Mouse (Mus musculus) frontal cortex, adult (tissue): ENCODE measurements at regions not wholly inside any gene's neighbourhood (a gene's known extent, or its start where the extent isn't known, plus 50 kb on each side); places are given as distances from the start of the nearest gene placed in this dataset.
A peak's percentile ranks its signal among the peaks of the same experiment; 100 is the strongest.

ENCODE experiments used
- ATAC-seq: cut with Nextera tagmentation; 2 replicates; pipeline ENCODE4 v1.9.2; 2017; ENCODE audit warnings: mild to moderate bottlenecking, moderate library complexity, mixed read lengths; ENCODE audit not compliant: low TSS enrichment

- peak; percentile 88 for ATAC-seq
Measured at GRCm38 (mm10) chr16:93281715-93282114, 322.1 kb downstream of the Setd4 start.

DNA sequence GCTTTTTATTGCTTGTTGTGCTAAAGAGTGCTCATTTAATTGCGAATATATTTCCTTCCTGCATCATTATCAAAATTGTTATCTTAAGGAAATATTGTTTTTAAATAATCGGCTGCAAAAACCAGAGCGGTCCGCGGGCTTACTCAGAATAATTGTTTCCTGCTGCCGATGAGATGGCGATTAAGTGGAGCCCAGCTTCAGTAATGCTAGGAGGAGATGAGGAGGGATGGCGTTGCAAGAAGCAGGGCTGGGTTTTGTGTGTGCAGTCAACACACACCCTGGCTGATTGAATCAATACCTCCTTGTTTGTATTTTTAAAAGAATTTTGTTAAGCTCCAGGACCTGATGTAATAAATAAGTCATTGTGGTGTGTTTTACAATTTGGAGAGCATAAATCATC lies 331.2 kb downstream of the Setd4 start:
- no peak for ATAC-seq

- ATAC-seq, result no peak
Measured at GRCm38 (mm10) chr16:93272146-93272545, 331.7 kb downstream of the Setd4 start.

GRCm38 (mm10) chr16:93264061-93264585 lies 339.7 kb downstream of the Setd4 start:
- ATAC-seq, result no peak

- ATAC-seq, result no peak
Measured at GRCm38 (mm10) chr16:93263141-93263815, 340.6 kb downstream of the Setd4 start.

GRCm38 (mm10) chr16:93246825-93247224 lies 357.0 kb downstream of the Setd4 start:
- peak; percentile 13; the same call in 1 of the 2 replicates for ATAC-seq

DNA sequence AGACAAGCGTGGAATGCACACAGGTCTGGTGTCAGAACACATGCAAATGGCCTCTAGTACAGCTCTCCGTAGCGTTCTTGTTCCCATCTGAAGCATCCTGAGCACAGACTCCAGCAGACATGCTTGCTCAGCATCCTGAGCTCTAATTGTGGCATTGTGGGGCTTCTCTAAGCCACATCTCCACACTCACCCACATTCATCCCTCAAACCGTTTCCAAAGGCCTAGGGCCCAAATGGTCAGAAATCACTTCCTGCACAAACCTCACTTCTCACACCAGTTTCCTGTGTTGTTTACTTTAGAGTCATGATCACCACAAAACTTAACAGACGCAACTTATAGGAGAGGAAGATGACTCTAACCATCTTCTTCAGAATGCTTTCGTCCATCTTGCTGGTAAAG lies 358.1 kb downstream of the Setd4 start:
- ATAC-seq, result no peak

GRCm38 (mm10) chr16:93238898-93239297 lies 365.0 kb downstream of the Setd4 start:
- ATAC-seq, result no peak

DNA sequence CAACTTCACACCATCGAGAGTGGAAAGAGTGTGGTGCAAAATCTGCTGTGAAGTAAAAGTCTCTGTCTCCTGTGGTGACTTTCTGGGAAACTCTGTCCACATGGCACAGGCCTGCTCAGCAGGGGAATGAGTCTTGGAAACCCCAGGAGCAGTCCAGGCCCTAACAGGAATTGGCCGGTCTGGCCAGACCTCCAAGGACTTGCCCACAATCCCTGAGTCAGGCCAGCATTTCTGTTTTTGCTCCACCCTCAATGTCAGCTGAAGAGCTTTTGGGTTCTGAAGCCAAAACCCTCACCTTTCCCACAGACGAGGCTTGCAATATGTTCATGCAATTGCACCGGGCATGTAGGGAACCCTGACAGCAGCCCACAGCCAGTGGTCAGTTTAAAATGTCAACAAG lies 365.5 kb downstream of the Setd4 start:
- ATAC-seq, result no peak

GRCm38 (mm10) chr16:93225644-93226043 lies 378.2 kb downstream of the Setd4 start:
- no peak for ATAC-seq

DNA sequence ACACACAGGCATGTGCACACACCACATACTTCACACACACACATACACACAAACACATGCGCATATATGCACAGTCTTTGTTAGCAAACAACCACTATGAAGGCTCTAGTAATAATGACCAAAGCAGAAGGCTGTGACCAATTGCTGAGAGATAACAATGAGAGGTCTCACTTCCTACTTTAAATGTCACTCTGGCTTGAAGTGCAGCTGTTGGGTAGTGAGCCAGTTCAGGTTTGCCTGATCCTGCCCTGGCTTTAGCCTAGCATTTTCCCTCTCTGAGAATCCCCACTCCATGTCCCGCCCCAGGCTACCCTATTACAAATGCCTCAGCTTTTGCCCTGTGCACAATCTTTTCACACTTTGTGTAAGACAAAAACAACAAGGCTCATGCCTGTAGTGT lies 378.7 kb downstream of the Setd4 start:
- ATAC-seq, result no peak

DNA sequence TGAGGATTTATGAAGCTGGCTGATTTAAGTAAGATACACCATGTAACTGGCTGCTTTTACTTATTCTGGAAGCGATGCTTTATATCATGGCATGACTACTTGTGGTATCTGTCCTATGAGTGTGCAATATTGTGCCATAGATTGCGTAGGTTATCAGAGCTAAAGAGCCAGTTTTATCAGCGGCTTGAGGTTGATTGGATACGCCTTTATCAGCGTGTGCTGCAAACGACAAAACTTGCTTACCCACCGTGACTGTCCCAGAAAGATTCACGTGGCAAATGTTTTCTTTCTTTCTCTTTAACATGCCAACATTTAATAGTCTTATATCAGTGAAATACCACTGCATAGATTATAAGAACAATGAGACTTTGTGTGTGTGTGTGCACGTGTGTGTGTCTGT lies 384.1 kb downstream of the Setd4 start:
- no peak for ATAC-seq

- no peak for ATAC-seq
Measured at GRCm38 (mm10) chr16:93218402-93218801, 385.5 kb downstream of the Setd4 start.

DNA sequence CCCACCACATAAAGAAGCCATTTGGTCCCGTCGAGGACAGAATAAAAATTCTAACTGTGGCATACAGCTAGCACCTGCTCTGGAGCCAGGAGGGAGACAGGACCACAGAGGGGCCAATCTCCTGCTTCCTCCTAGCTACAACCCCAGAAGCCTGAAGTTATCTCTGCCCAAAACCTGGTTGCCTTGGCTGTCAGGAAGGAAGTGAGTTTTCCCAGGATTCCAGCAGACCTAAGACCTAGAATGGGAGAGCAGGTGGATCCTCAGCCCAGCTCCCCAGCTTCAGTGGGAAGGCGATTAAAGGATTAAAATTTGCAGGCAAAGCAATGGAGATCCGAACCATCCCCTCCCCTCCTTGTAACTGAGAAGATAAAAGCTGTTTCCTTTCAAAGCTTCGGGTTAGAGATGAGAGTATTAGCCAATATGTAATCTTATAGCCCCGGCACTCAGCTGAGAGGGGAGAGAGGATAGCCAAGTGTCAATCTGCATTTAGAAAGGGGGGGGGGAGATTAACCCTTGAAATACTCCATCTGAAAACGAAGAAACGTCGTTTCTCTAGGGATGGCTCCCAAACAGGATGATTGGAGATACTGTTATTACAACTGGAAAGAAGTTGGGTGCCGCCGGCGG lies 386.1 kb downstream of the Setd4 start:
- no peak for ATAC-seq

DNA sequence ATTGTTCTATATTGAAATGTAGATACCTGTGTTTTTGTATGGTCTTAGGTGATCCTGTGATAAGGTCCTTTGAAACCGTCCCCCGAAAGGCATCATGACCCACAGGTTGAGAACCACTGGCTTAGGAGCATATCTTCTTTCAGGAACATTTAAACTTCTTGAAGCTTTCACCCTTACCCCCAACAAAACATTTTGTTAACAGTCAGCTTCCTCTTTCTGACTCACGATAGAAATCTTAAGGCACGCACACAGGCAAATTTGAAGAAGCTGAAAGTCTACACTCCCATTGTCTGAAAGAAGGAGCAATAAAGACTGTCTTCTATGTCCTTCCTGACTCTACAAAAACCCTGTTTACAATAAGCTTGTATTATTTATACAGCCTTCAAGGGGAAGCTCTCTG lies 388.2 kb downstream of the Setd4 start:
- ATAC-seq, result no peak

- ATAC-seq, result no peak
Measured at GRCm38 (mm10) chr16:93213618-93214017, 387.7 kb upstream of the Runx1 start.

DNA sequence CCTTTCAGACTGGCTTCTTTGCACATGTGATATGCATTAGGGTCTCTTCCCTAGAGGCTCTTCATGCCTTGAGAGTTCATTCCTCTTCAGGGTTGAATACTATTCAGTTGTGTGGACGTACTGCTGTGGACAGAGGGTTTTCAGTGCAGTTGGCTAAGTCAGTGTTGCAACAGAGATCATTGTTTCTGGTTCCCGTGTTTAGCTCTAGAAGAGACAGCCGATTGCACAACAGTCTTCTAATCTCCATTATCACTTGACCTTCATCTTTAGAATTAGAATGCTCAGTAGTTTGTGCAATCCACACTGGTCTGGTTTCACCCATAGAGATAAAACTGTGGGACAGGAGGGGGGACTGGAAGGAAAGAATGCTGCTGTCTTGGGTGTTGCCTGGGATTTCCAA lies 381.7 kb upstream of the Runx1 start:
- no peak for ATAC-seq

DNA sequence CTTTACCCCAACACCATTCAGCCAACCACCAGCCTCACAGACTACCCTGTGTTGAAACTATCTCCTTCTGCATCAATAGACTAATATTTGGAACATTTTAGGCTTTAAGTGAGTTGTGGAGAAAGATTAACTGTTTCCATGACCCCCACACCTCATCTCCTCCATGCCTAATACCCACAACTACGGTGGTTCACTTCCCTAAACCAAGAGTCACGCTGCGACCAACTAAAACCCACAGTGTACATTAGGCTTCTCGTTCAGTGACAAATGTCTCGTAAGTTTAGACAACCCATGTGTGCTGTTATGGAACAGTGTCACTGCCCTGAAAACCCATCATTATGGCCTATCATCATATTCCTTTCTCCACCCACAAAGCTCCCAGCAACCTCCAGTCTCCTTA lies 381.3 kb upstream of the Runx1 start:
- ATAC-seq, result no peak

GRCm38 (mm10) chr16:93206325-93206724 lies 380.4 kb upstream of the Runx1 start:
- no peak for ATAC-seq

DNA sequence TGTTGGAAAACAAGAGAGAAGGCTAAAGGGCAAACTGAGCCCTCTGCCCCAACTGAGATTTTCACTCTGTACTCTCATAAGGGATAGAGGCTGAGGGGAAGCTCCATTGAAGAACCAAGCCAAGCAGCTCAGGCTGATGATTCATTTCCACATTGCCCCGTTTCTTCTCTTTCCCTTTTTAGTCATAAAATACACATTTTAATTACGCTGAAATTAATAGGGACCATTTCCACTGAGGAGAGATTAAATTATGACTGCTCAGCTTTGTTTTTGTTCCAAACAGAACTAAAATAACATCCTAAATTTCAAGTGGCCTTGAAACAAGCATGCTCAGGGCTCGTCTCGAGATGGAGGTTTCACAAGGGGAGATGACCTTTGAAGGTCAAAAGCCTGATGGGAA lies 378.7 kb upstream of the Runx1 start:
- no peak for ATAC-seq

- no peak for ATAC-seq
Measured at GRCm38 (mm10) chr16:93202591-93202990, 376.6 kb upstream of the Runx1 start.

DNA sequence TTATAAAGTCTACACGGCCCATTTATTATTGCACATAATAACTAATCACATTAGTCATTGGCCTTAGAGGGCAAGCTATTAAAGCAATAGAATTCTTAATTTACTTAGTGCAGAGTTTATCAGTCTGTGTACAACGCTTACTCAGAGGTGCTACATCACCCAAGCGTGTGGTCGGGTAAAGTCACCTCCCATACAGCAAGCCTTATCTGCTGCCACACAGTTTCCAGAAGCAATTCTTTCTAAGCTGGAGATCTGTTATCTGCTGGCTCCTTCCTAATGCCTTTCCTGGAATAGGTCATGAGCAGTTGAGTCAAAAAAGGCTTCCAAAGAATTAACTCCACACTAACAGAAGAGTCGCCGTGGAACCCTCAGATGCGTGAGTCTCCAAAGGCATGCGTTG lies 371.4 kb upstream of the Runx1 start:
- no peak for ATAC-seq

GRCm38 (mm10) chr16:93193921-93194481 lies 368.1 kb upstream of the Runx1 start:
- no peak for ATAC-seq
